Mouse (Mus musculus) thymus, postnatal 4 days (tissue): Measurements from ENCODE around the gene Olfr955.

ENCODE experiments used
- DNase-seq: peaks from one replicate; pipeline ENCODE4 v3.0.0; 2021

Olfr955 gene

GRCm38 (mm10) chr9:39471844-39472243 lies at the start of gene Olfr955:
Olfr955 (minus strand) TSS chr9:39471944.
- no peak for DNase-seq

DNA sequence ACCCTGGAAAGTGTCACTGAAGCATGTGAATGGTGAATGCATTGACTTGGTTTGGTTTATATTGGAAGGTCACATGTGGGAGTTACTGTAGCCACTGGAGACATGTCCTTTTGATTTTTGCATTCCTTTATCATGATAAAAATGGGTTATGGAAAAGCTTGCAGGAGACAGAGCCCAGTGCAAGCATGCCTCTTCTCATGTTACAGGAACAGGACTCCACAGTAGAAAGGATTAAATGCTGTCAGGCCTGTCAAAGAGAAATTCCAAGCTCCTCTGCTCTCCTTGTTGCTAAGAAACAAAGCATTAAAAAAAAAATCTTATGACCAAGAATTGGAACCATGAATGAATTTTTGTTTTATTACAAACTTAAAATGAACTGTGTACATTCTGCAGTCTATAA lies 46.9 kb upstream of the Olfr955 start:
- no peak for DNase-seq

GRCm38 (mm10) chr9:39515531-39515930 lies 43.8 kb upstream of the Olfr955 start, which contains the start of gene Olfr957:
Olfr957 (minus strand) TSS chr9:39515809.
- DNase-seq: no peak

DNA sequence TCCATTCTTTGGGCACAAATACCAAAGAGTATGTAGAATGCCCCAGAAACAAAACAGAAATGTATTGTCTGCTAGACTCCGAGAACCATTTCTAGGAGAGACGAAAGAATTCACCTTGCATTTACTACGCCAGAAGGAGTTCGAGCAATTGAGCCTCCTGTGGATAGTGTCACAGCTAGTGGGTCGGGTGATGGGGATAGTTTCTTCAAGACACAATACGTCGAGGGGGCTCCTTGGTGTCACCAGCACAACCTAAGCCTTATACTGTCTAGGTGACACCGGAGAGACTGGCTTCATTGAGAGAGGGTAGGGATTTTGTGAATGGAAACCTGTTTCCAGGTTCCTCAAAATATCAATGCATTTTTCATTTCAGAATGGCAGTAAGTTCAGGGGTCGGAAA lies 37.7 kb upstream of the Olfr955 start:
- no peak for DNase-seq

DNA sequence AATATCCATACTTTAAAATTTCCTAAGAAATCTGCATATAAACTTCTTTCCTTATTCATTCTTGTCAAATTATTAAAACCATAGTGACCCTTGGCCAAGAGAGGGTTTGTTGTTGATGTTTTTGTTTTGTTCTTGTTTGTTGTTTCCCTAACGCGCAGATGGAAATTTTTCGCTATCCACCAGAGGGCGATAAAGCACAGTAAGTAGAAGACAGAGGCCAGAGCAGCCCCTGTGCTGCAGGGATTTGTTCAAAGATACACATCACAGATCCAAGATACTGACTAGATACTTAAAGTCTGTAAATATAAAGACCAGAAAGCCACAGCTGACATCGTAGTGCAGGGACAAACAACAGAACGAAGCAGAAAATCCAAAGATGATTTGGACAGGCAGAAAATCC lies 37.3 kb upstream of the Olfr955 start:
- DNase-seq: peak; percentile 12

GRCm38 (mm10) chr9:39493895-39494294 lies 22.2 kb upstream of the Olfr955 start, which contains the start of gene Olfr44:
Olfr44 (minus strand) TSS chr9:39493995.
- no peak for DNase-seq

DNA sequence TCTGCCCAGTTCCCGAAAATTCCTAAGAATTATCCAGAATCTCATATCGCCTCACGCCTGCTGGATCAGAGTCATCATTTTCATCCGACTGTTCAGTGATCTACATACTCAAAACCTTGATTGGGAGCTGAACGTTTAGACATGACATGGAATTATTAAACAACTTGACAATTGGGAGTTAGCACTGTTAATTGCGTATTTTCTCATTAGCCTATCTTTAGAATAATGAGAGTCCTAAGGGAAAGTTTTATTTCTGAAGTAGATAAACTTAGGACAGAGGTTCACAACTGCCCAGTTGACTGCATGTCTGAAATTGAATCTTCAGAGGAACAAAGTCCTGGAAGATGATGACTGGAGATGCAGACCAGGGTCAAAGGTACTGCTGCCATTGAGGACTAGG lies 15.3 kb downstream of the Olfr955 start, which contains the start of gene Olfr954:
Gene Olfr954, plus strand, starts transcription at position 301 of the 400 bp plus-strand sequence.
- DNase-seq: no peak

- no peak for DNase-seq
Observed at GRCm38 (mm10) chr9:39427048-39427447, 44.7 kb downstream of the Olfr955 start, which contains the start of gene Olfr952. Olfr952 (minus strand) TSS chr9:39427148.
